Mouse (Mus musculus): ENCODE measurements around the gene Zfp84.

GRCm38 (mm10) chr7:29764702-29765101 is 3.6 kb upstream of the Zfp84 start:
- no peak for TF ChIP-seq CTCF (IDR thresholded peaks at IDR 0.05; ENCODE audit: control insufficient read depth, insufficient read depth, insufficient read length)
- TF ChIP-seq FOSL1 (IDR thresholded peaks at IDR 0.05; ENCODE audit: insufficient read depth, low read length, poor library complexity, severe bottlenecking): no peak
- no peak for TF ChIP-seq MYOG (IDR thresholded peaks at IDR 0.05; ENCODE audit: control insufficient read depth, extremely low read depth, insufficient read length)
- no peak for TF ChIP-seq MAX (IDR thresholded peaks at IDR 0.05)
- TF ChIP-seq USF1 (IDR thresholded peaks at IDR 0.05; ENCODE audit: low read depth): no peak
- TF ChIP-seq MYOD1 (IDR thresholded peaks at IDR 0.05; ENCODE audit: control insufficient read depth, insufficient read length, low read depth): no peak
- no peak for TF ChIP-seq CEBPB (IDR thresholded peaks at IDR 0.05; ENCODE audit: low read depth)

Data from C2C12 (cell line).